Mouse (Mus musculus) cerebellum, adult 8-10 months (tissue): ENCODE results near the gene Nhsl1.

ENCODE experiments used
- DNase-seq: peaks from one replicate; pipeline ENCODE4 v3.0.0; 2022

Nhsl1 gene

GRCm38 (mm10) chr10:18493010-18493894 lies 174.5 kb downstream of the Nhsl1 start:
- DNase-seq = no peak

DNA sequence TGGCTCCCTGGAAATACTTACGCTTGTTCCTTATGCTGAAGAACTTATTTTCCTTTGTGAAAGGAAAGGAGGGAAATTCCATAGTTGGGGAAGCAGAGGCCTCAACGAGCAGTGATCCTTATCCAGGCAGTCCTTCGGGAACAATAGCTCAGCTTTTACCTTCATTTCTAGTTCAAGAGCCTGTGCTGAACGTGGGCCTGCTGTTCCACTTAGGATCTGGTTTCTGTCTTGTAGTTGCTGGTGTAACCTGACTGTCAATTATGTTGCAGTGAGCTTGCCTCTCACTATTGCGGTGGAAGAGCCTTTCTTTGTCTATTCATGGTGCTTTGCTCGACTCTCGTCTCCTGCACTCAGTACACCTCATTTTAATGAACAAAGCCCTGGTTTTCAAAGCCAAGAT lies 175.5 kb downstream of the Nhsl1 start:
- no peak for DNase-seq

DNA sequence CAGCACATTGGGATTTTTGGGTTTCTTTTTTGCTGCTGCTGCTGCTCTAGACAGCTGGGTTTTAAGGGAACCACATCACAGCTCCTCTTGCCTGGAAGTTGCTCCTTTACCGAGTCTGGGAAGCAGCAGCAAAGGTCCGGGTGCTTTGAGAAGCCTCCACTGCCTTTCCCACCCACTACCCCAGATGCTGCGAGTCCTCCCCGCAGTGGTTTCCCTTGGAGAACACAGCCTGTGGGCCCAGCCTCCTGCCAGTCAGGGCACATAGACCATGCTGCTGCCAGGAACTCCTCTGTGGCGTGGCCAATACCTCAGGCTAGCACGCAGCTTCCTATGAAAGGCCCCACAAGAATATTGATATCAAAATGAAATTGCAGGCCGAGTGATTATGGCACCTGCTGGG lies 178.3 kb downstream of the Nhsl1 start:
- no peak for DNase-seq

DNA sequence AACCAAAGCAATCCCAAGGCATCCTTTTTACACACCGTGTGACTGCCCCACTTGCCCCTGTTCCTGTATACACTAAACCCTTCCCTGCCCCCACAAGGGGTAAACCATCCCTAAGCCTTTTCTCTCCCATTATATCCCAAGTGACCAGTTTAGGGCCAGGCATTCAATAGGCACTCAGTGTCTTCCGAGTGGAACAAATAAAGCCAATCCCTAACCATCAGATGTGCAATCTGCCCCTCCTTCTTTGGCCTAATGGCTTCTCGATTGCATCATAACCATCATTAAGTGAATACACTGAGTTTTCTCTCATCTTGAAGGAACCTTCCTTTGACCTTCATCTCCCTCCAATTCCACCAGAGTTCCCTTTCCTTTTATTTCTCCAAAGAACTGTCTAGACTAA lies 183.2 kb downstream of the Nhsl1 start:
- DNase-seq = no peak

DNA sequence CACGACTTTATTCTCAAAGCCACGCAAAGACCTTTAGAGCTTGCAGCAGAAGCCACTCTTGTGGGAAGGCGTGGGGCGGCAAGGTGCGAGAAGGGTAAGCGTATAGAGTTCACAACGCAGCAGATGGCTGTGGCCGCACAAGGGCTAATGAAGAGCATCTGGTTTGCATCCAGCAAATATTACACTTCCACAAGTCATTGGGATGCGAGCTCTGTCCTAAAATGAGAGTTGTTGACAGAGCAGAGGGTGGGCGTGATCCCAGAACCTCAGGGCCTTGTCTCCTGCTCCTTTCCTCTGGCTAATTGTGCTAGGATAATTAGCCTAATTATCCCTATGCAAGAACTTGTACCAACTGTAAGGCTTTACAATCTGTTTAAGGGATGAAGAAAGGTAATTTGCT lies 186.9 kb downstream of the Nhsl1 start:
- DNase-seq = no peak

DNA sequence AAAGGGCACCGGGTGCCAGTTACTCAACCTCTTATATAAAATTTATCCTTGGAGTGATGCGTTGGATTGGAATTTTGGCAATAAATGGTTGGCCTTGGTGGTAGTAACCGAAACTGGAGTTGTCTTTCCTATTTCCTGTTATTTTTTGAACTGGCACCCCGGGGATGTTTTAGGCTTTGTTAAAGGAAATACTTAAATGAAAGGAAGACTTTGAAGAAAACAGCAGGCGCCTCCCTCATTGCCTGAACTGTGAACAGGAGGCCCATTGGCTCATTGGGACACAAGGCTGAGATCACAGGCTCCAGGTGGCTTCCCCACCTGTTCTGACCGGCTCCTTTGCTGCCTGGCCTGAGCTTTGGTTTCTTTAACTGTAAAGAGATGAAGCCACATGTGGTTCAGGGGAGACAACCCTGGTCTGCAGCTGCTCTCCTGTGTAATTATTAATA lies 187.7 kb downstream of the Nhsl1 start:
- DNase-seq = no peak

DNA sequence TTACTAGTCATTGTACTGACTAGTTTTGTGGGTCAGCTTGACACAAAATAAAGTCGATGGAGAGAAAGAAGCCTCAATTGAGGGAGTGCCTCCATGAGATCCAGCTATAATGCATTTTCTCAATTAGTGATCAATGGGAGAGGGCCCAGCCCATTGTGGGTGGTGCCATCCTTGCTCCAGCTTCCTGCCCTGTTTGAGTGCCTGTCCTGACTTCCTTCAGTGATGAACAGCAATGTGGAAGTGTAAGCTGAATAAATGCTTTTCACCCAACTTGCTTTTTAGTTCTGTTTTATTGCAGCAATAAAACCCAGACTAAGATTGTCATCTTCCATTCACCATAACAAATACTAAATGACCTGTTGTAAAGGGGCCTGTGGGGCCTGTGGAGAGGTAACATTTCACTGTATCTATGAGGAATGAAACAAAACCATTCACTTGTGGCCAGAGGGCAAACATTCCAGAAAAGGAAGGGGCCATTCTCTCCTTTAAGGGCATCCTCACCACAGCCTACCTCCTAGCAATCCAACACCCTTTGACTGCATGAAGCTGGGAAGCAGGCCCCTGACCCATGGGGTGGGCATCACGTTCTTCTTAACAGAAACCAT lies 189.2 kb downstream of the Nhsl1 start:
- no peak for DNase-seq

DNA sequence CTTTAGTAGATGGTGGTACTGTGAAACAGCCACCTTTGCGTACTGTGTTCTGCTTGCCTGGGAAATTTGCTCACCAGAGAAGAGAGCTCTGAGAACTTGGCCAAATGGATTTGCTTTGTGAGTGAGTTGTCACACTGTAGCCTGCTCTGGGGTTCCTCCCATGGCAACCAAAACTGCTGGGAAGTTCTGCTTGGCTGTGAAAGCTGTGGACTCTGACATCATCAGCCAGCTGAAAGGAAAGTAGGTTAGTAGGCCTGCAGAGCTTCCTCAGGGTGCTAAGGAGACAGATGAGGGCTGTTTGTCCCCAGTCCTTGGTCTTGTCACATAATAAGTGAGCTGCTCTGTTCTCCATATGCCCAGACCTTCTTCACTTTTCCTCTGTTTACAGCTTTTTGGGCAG lies 189.8 kb downstream of the Nhsl1 start:
- no peak for DNase-seq

DNA sequence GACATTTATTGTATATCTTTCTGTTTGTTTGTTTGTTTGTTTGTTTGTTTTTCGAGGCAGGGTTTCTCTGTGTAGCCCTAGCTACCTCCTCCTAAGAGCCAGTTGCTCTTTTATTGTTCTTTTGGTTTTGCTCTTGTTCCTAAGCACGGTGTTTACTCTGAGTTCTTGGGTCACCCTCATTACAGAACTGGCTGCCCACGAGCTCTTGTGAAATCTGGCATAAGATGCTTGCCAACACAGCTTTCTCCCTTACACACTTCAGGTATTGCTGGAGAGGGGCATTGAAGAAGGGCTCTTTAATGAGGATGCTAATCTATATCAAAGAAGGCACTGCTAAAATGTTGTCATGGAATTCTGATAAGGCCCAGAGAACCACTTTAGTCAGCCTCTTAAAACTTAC lies 191.9 kb downstream of the Nhsl1 start:
- no peak for DNase-seq

GRCm38 (mm10) chr10:18511496-18511895 lies 192.7 kb downstream of the Nhsl1 start:
- no peak for DNase-seq

GRCm38 (mm10) chr10:18522556-18522955 lies 203.8 kb downstream of the Nhsl1 start:
- DNase-seq = no peak

GRCm38 (mm10) chr10:18525311-18525710 lies 206.5 kb downstream of the Nhsl1 start:
- peak; percentile 21 for DNase-seq

GRCm38 (mm10) chr10:18525726-18526125 lies 206.9 kb downstream of the Nhsl1 start:
- DNase-seq = no peak

- peak; percentile 76 for DNase-seq
Observed at GRCm38 (mm10) chr10:18526184-18526850, 207.5 kb downstream of the Nhsl1 start.

DNA sequence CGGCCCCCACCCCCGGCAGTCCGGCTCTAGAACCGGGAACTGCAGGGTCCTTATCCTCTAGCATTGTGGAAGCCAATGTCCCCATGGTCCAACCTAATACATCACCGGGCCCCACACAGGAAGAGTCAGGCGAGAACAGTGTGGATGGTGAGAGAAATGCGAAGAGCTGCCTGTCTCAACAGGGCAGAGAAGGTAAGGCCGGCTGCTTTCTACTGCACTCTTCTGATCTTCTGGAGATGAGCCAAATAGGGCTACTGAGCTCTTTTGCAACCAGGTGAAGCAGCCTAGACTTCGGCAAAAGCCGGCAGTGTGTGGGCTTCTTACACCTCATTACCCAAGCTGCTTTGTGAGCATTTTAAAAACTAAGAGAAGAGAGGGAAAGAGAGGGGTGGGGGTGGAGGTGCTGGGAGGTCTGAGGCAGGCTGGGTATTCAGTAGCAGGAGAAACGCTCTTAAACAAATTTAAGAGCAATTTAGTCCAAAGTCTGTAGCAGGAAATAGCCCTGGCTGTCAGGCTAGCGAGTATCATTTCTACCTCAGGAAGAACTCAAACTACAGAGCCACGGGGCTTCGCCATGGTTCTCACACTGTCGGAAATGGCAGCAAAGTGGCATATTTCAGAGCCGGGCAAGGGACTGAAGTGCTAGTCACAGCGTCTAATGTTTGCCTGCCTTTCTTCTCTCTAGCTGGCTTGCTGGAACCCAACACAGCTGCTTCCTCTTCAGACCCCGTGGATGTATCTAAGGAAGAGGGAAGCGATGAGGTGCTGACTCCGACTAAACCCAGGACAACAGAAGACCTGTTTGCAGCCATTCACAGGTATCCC lies 208.3 kb downstream of the Nhsl1 start:
- DNase-seq = peak; percentile 70

DNA sequence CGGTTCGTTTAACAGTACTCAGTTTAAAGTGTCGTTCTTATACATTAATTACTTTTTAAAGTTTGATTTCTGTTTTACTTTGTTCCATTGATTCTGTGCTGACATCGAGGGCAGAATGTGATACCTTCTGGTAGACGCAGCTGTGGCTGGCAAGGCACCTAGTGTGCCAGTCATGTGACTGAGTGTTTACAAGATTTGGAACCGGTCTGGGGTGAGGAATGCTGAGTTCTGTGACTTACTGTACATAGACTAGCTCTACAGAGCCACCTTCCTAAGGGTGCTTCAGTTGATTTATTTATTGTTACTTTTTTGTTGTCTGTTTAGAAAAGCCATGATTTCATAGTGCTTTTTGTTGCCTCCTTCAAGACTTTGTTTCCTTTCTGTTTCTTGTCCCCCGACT lies 209.0 kb downstream of the Nhsl1 start:
- DNase-seq = peak; percentile 37

- DNase-seq = peak; percentile 57
Observed at GRCm38 (mm10) chr10:18528475-18528874, 209.7 kb downstream of the Nhsl1 start.

- no peak for DNase-seq
Observed at GRCm38 (mm10) chr10:18529177-18529576, 210.4 kb downstream of the Nhsl1 start.

GRCm38 (mm10) chr10:18530161-18530560 lies 211.4 kb downstream of the Nhsl1 start:
- DNase-seq = no peak

GRCm38 (mm10) chr10:18532293-18532692 lies 213.5 kb downstream of the Nhsl1 start:
- DNase-seq = no peak

- no peak for DNase-seq
Observed at GRCm38 (mm10) chr10:18536889-18537288, 218.1 kb downstream of the Nhsl1 start.

DNA sequence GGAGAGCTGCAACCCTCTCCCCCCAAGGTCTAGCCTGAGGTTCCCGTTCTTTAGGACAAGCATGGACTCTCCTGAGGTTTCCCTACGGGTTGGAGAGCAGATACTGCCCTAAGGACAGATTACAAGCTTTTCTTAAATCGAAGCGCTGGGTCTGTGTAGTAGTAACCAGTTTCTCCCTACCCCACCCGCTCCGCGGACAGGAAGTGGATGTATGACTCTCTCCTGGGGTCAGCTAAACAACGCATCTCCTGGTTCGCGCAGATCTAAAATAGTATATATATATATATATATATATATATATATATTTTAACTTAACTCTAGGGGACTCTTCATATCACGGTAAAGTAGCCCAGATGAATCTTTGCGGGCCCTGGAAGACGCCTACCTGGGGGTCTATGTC lies 226.5 kb downstream of the Nhsl1 start:
- no peak for DNase-seq

GRCm38 (mm10) chr10:18545813-18546235 lies 227.0 kb downstream of the Nhsl1 start, which contains the start of gene Hebp2:
TSS of gene Hebp2 (minus strand) at chr10:18546076.
- peak; percentile 59 for DNase-seq
